Mouse (Mus musculus): ENCODE results near the gene Olfr1262. TPM values are rescaled to one million over a fixed set of nuclear protein-coding genes. Genes with fewer than 3 reads are reported as not detected.

Gene Olfr1262
- polyA plus RNA-seq (2012; rRNA removed): not detected in 2 replicates

DNA sequence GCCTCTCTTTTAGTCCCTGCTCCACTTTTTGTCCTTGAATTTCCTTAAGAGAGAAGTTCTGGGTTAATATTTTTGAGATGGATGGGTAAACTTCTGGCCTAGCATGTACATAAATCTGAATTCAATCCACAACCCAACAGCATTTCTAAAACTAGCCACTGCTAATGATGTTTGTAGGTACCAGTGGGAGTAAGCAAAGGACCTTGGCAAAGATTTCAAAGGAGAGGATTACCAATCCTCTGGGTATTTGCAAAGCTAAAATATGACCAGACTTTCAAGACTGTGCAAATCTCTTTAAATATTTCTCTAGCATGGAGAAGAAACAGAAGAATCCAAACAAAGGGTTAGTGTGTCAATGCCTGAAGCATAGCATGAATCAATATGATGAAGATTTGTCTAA, at the start of gene Olfr1262:
TSS of gene Olfr1262 (plus strand) at position 301 of the 400 bp plus-strand sequence.
- Histone ChIP-seq H3K4me3 (ENCODE audit: low read depth, low read length) (no peak within 1 kb of the TSS), H3K4me1 (ENCODE audit: control insufficient read depth, insufficient read depth, insufficient read length, low read length) (no peaks in the 10 kb centered on the region), H3K27ac (ENCODE audit: insufficient read depth, low read depth, low read length) (no peak within 1 kb of the TSS), H3K36me3 (ENCODE audit: control insufficient read depth, insufficient read depth, low read length) (no peaks in the 10 kb centered on the region), H3K27me3 (ENCODE audit: control insufficient read depth, insufficient read depth, low read length) (no peaks in the 10 kb centered on the region)
- no peak for TF ChIP-seq POLR2A (IDR thresholded peaks at IDR 0.05; ENCODE audit: low read depth, low read length)
- TF ChIP-seq CTCF (IDR thresholded peaks at IDR 0.05; ENCODE audit: extremely low read depth, insufficient read length, insufficient replicate concordance, low read depth, low read length): no peak

DNA sequence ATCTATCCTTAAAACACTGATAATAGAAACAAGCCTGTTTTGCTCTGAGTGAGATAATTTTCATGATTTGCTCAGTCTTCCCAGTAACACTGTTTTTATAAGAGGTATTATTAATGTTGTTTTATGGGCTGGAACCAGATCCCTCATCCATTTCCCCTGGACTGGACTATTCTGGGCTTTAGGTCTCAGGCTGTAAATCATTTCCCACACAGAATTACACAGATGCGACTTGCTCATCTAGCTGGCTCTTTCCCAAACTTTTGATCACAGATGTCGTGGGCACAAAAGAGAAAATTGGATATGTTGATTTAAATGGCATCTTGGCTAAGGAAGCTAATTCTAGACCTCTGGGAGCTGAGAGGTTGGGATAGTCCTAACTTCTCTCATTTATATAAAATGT, 25.8 kb upstream of the Olfr1262 start, which contains the start of gene Olfr1260:
TSS of gene Olfr1260 (plus strand) at position 157 of the 400 bp plus-strand sequence.
- TF ChIP-seq CTCF (IDR thresholded peaks at IDR 0.05; ENCODE audit: extremely low read depth, insufficient read length, insufficient replicate concordance, low read depth, low read length) (no peak), POLR2A (IDR thresholded peaks at IDR 0.05; ENCODE audit: low read depth, low read length) (no peak)
- Histone ChIP-seq H3K4me1 (ENCODE audit: control insufficient read depth, insufficient read depth, insufficient read length, low read length) (no peaks in the 10 kb centered on the region), H3K36me3 (ENCODE audit: control insufficient read depth, insufficient read depth, low read length) (no peaks in the 10 kb centered on the region), H3K4me3 (ENCODE audit: low read depth, low read length) (no peak within 1 kb of the TSS), H3K27me3 (ENCODE audit: control insufficient read depth, insufficient read depth, low read length) (no peaks in the 10 kb centered on the region), H3K27ac (ENCODE audit: insufficient read depth, low read depth, low read length) (no peak within 1 kb of the TSS)
- WGBS: 58% methylated on average over 2 of the region's 2 CpGs

DNA sequence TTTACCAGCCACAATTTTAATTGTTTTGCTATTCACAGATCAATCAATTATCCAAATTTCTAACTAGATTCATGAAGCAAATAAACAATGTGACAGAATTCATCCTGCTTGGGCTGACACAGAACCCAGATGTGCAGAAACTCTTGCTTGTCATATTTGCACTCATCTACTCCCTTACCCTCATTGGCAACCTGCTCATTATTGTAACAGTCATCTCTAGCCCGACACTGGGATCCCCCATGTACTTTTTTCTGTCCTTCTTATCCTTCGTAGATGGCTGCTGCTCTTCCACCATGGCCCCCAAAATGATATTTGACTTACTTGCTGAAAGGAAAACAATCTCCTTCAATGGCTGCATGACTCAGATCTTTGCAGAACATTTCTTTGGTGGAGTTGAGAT, 22.2 kb upstream of the Olfr1262 start:
- Histone ChIP-seq H3K4me1 (ENCODE audit: control insufficient read depth, insufficient read depth, insufficient read length, low read length) (no peaks in the 10 kb centered on the region), H3K27me3 (ENCODE audit: control insufficient read depth, insufficient read depth, low read length) (no peaks in the 10 kb centered on the region), H3K4me3 (ENCODE audit: low read depth, low read length) (no peak overlapping the region), H3K27ac (ENCODE audit: insufficient read depth, low read depth, low read length) (no peak overlapping the region), H3K36me3 (ENCODE audit: control insufficient read depth, insufficient read depth, low read length) (no peaks in the 10 kb centered on the region)
- no peak for TF ChIP-seq POLR2A (IDR thresholded peaks at IDR 0.05; ENCODE audit: low read depth, low read length)
- no peak for TF ChIP-seq CTCF (IDR thresholded peaks at IDR 0.05; ENCODE audit: extremely low read depth, insufficient read length, insufficient replicate concordance, low read depth, low read length)
- WGBS: 69% methylated on average over 2 of the region's 2 CpGs

DNA sequence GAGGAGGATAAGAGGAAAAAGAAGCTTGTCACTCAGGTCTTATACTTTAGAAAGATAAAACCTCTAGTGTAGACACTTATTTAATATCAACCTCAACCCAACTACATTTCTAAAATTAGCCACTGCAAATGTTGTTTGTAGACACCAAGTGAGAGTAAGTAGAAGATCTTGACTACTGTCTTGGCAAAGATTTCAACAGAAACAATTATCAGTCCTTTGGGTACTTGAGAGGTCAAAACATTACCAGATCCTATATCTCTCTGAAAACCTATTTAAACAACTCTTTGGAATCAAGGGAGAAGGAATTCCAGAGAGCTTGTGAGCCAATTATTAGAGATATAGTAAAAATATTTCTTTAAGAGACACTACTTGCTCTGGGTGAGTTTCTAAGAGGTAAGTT, 9.0 kb upstream of the Olfr1262 start, which contains the start of gene Olfr1261:
TSS of gene Olfr1261 (plus strand) at position 301 of the 400 bp plus-strand sequence.
- no peak within 1 kb of the TSS for H3K27ac ChIP-seq (ENCODE audit: insufficient read depth, low read depth, low read length)
- H3K27me3 ChIP-seq (ENCODE audit: control insufficient read depth, insufficient read depth, low read length): no peaks in the 10 kb centered on the region
- no peaks in the 10 kb centered on the region for H3K36me3 ChIP-seq (ENCODE audit: control insufficient read depth, insufficient read depth, low read length)
- no peak within 1 kb of the TSS for H3K4me3 ChIP-seq (ENCODE audit: low read depth, low read length)
- TF ChIP-seq POLR2A (IDR thresholded peaks at IDR 0.05; ENCODE audit: low read depth, low read length) (no peak), CTCF (IDR thresholded peaks at IDR 0.05; ENCODE audit: extremely low read depth, insufficient read length, insufficient replicate concordance, low read depth, low read length) (no peak)
- H3K4me1 ChIP-seq (ENCODE audit: control insufficient read depth, insufficient read depth, insufficient read length, low read length): no peaks in the 10 kb centered on the region

DNA sequence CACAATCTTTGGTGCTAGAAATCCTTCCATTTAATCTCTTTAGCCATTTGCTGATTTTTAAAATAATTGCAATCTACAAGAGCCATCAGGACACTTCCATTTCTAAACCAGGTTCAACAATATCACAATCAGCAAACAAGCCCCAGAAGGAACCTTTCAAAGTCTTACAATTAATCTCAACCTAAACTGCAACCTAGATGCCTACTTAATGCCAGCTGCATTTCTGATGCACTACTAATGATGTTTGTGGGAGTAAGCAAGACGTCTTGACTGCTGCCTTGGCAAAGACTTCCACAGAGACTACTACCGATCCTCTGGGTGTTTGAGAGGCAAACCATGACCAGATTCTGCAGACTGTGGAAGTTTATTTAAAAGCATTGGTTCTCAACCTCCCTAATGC, 11.9 kb downstream of the Olfr1262 start, which contains the start of gene Olfr1263:
TSS of gene Olfr1263 (plus strand) at position 301 of the 400 bp plus-strand sequence.
- TF ChIP-seq POLR2A (IDR thresholded peaks at IDR 0.05; ENCODE audit: low read depth, low read length) (no peak), CTCF (IDR thresholded peaks at IDR 0.05; ENCODE audit: extremely low read depth, insufficient read length, insufficient replicate concordance, low read depth, low read length) (no peak)
- Histone ChIP-seq H3K27ac (ENCODE audit: insufficient read depth, low read depth, low read length) (no peak within 1 kb of the TSS), H3K4me1 (ENCODE audit: control insufficient read depth, insufficient read depth, insufficient read length, low read length) (no peaks in the 10 kb centered on the region), H3K36me3 (ENCODE audit: control insufficient read depth, insufficient read depth, low read length) (no peaks in the 10 kb centered on the region), H3K4me3 (ENCODE audit: low read depth, low read length) (no peak within 1 kb of the TSS), H3K27me3 (ENCODE audit: control insufficient read depth, insufficient read depth, low read length) (no peaks in the 10 kb centered on the region)
- 84% methylated on average over 2 of the region's 2 CpGs for WGBS

DNA sequence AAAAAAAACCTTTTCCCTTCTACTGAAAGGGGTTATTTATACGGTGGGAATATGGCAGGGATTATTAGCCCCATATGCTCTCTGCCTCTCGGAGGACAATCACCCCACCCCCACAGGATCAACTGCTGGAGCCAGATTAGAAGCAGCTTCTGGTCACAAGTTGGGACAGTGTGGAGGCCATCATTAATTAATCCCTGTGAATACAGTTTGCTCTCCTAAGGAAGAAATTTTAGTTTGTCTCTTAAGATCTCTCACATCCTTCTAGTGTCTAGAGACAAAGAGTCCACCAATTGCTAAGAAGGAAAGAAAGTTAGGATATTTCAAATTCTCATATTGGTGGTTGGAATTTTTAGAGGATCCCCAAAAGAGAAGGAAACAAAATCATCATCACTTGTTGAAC, 25.5 kb downstream of the Olfr1262 start, which contains the start of gene Olfr1264:
TSS of gene Olfr1264 (minus strand) at position 101 of the 400 bp plus-strand sequence.
- Histone ChIP-seq H3K4me1 (ENCODE audit: control insufficient read depth, insufficient read depth, insufficient read length, low read length) (no peaks in the 10 kb centered on the region), H3K27ac (ENCODE audit: insufficient read depth, low read depth, low read length) (no peak within 1 kb of the TSS), H3K4me3 (ENCODE audit: low read depth, low read length) (no peak within 1 kb of the TSS), H3K36me3 (ENCODE audit: control insufficient read depth, insufficient read depth, low read length) (no peaks in the 10 kb centered on the region), H3K27me3 (ENCODE audit: control insufficient read depth, insufficient read depth, low read length) (no peaks in the 10 kb centered on the region)
- no peak for TF ChIP-seq CTCF (IDR thresholded peaks at IDR 0.05; ENCODE audit: extremely low read depth, insufficient read length, insufficient replicate concordance, low read depth, low read length)
- TF ChIP-seq POLR2A (IDR thresholded peaks at IDR 0.05; ENCODE audit: low read depth, low read length): no peak
- 76% methylated on average over 2 of the region's 2 CpGs for WGBS

DNA sequence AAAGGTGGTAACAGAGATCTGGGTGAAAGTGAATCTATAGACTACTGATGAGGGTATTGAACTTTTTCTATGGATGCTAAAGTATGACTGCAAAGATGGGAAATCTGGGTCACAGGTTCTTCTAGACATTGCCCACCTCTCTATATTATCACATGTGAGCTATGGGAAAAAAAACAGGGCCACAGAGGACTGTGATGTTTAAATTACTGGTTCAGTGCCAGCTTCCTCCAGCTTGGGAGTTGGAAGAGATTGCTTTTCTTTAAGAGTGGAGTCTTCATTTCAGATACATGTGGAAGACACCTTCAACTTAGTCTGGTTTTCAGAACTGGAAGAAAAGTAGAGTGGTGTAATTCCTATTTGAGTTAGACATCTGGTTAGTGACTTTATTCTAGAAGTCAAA, 35.1 kb downstream of the Olfr1262 start, which contains the start of gene Olfr1265:
TSS of gene Olfr1265 (plus strand) at position 301 of the 400 bp plus-strand sequence.
- Histone ChIP-seq H3K36me3 (ENCODE audit: control insufficient read depth, insufficient read depth, low read length) (no peaks in the 10 kb centered on the region), H3K4me1 (ENCODE audit: control insufficient read depth, insufficient read depth, insufficient read length, low read length) (no peaks in the 10 kb centered on the region), H3K4me3 (ENCODE audit: low read depth, low read length) (no peak within 1 kb of the TSS), H3K27ac (ENCODE audit: insufficient read depth, low read depth, low read length) (no peak within 1 kb of the TSS), H3K27me3 (ENCODE audit: control insufficient read depth, insufficient read depth, low read length) (no peaks in the 10 kb centered on the region)
- TF ChIP-seq POLR2A (IDR thresholded peaks at IDR 0.05; ENCODE audit: low read depth, low read length) (no peak), CTCF (IDR thresholded peaks at IDR 0.05; ENCODE audit: extremely low read depth, insufficient read length, insufficient replicate concordance, low read depth, low read length) (no peak)

Other genes starting within 250 kb of the Olfr1262 start
- gene Olfr1253, start 243.1 kb upstream of the Olfr1262 start, polyA plus RNA-seq (2012; rRNA removed): not detected in 2 replicates
- gene Olfr1254, start 206.5 kb upstream of the Olfr1262 start, polyA plus RNA-seq (2012; rRNA removed): not detected in 2 replicates
- not detected in 2 replicates for gene Olfr1255, start 188.1 kb upstream of the Olfr1262 start, polyA plus RNA-seq (2012; rRNA removed)
- not detected in 2 replicates for gene Olfr1256, start 158.6 kb upstream of the Olfr1262 start, polyA plus RNA-seq (2012; rRNA removed)
- not detected in 2 replicates for gene Olfr48, start 151.9 kb upstream of the Olfr1262 start, polyA plus RNA-seq (2012; rRNA removed)
- gene Olfr1257, start 121.7 kb upstream of the Olfr1262 start, polyA plus RNA-seq (2012; rRNA removed): not detected in 2 replicates
- gene Olfr1258, start 72.8 kb upstream of the Olfr1262 start, polyA plus RNA-seq (2012; rRNA removed): not detected in 2 replicates
- gene Olfr1259, start 51.5 kb upstream of the Olfr1262 start, polyA plus RNA-seq (2012; rRNA removed): 0.18 TPM in 1 of 2 replicates, not detected in the other
- gene Olfr1260, start 25.8 kb upstream of the Olfr1262 start, polyA plus RNA-seq (2012; rRNA removed): not detected in 2 replicates
- not detected in 2 replicates for gene Olfr1261, start 8.9 kb upstream of the Olfr1262 start, polyA plus RNA-seq (2012; rRNA removed)
- not detected in 2 replicates for gene Olfr1263, start 12.0 kb downstream of the Olfr1262 start, polyA plus RNA-seq (2012; rRNA removed)
- gene Olfr1264, start 25.4 kb downstream of the Olfr1262 start, polyA plus RNA-seq (2012; rRNA removed): not detected in 2 replicates
- gene Olfr1265, start 35.2 kb downstream of the Olfr1262 start, polyA plus RNA-seq (2012; rRNA removed): not detected in 2 replicates
- not detected in 2 replicates for gene Olfr140, start 63.4 kb downstream of the Olfr1262 start, polyA plus RNA-seq (2012; rRNA removed)
- gene Olfr1269, start 121.3 kb downstream of the Olfr1262 start, polyA plus RNA-seq (2012; rRNA removed): not detected in 2 replicates
- gene Olfr32, start 142.2 kb downstream of the Olfr1262 start, polyA plus RNA-seq (2012; rRNA removed): not detected in 2 replicates
- not detected in 2 replicates for gene Olfr1270, start 152.9 kb downstream of the Olfr1262 start, polyA plus RNA-seq (2012; rRNA removed)
- gene Olfr1506, start 224.3 kb downstream of the Olfr1262 start, polyA plus RNA-seq (2012; rRNA removed): not detected in 2 replicates